Mouse (Mus musculus) myocyte (in vitro differentiated cells): ENCODE results near the gene Gm45902. TPM values are rescaled to one million over a fixed set of nuclear protein-coding genes. Genes with fewer than 3 reads are reported as not detected.
A peak's percentile ranks its signal among the peaks of the same experiment; 100 is the strongest.

ENCODE experiments used
- H3K27me3 ChIP-seq: one replicate; pipeline ENCODE4 v1.6.1; 2011; ENCODE audit not compliant: control insufficient read depth, insufficient read depth, insufficient read length
- H3K36me3 ChIP-seq: one replicate; pipeline ENCODE4 v1.6.1; 2011; ENCODE audit not compliant: control insufficient read depth, insufficient read depth
- H3K4me2 ChIP-seq: one replicate; pipeline ENCODE4 v1.6.1; 2011; ENCODE audit warnings: low read depth, control low read depth
- H3K4me3 ChIP-seq: one replicate; pipeline ENCODE4 v1.5.1; 2011; ENCODE audit warnings: mild to moderate bottlenecking, control low read depth, moderate library complexity
- H3K79me2 ChIP-seq: one replicate; pipeline ENCODE4 v1.6.1; 2011; ENCODE audit not compliant: control insufficient read depth, insufficient read depth
- H3ac ChIP-seq: one replicate; pipeline ENCODE4 v1.6.1; 2011; ENCODE audit not compliant: control insufficient read depth, insufficient read length
- CEBPB ChIP-seq: IDR thresholded peaks from 2 replicates; pipeline ENCODE4 v1.6.1; 2011; ENCODE audit warnings: mild to moderate bottlenecking, moderate library complexity; ENCODE audit not compliant: poor library complexity, insufficient read depth, severe bottlenecking
- E2F4 ChIP-seq: IDR thresholded peaks from one replicate; pipeline ENCODE4 v1.6.1; 2011; ENCODE audit warnings: mild to moderate bottlenecking, control low read depth, moderate library complexity; ENCODE audit not compliant: insufficient read depth
- MAX ChIP-seq: IDR thresholded peaks from one replicate; pipeline ENCODE4 v1.6.1; 2011; ENCODE audit warnings: low read depth, mild to moderate bottlenecking, control low read depth
- MYOD1 ChIP-seq, 3 experiments: IDR thresholded peaks; one replicate each; pipeline ENCODE4 v1.6.1; 2011; ENCODE audit warnings: control low read depth in 2 of 3, low read depth in 2 of 3, mild to moderate bottlenecking in 2 of 3, moderate library complexity in 1 of 3; ENCODE audit not compliant: insufficient read length in 2 of 3, control insufficient read depth in 1 of 3
- MYOG ChIP-seq, 3 experiments: IDR thresholded peaks; one replicate each; pipeline ENCODE4 v1.6.1; 2011; ENCODE audit warnings: control low read depth in 2 of 3, low read depth in 2 of 3, mild to moderate bottlenecking in 2 of 3; ENCODE audit not compliant: insufficient read length in 2 of 3, control insufficient read depth in 1 of 3, insufficient read depth in 1 of 3
- POLR2A ChIP-seq: IDR thresholded peaks from one replicate; pipeline ENCODE4 v1.6.1; 2011; ENCODE audit warnings: low read depth, mild to moderate bottlenecking, control low read depth, moderate library complexity; ENCODE audit not compliant: insufficient read length
- POLR2AphosphoS2 ChIP-seq: IDR thresholded peaks from one replicate; pipeline ENCODE4 v1.6.1; 2011; ENCODE audit warnings: low read depth, control low read depth; ENCODE audit not compliant: insufficient read length
- REST ChIP-seq: IDR thresholded peaks from one replicate; pipeline ENCODE4 v1.6.1; 2011; ENCODE audit warnings: mild to moderate bottlenecking, control low read depth, moderate library complexity; ENCODE audit not compliant: insufficient read depth, insufficient read length
- SRF ChIP-seq: IDR thresholded peaks from one replicate; pipeline ENCODE4 v1.6.1; 2011; ENCODE audit warnings: low read depth; ENCODE audit not compliant: control insufficient read depth, insufficient read length
- TCF12 ChIP-seq: IDR thresholded peaks from one replicate; pipeline ENCODE4 v1.6.1; 2011; ENCODE audit warnings: mild to moderate bottlenecking, control low read depth; ENCODE audit not compliant: poor library complexity, insufficient read depth, severe bottlenecking
- TCF3 ChIP-seq: IDR thresholded peaks from one replicate; pipeline ENCODE4 v1.6.1; 2011; ENCODE audit warnings: low read depth, control low read depth; ENCODE audit not compliant: insufficient read length
- USF1 ChIP-seq: IDR thresholded peaks from one replicate; pipeline ENCODE4 v1.6.1; 2011; ENCODE audit warnings: low read depth, mild to moderate bottlenecking, control low read depth, moderate library complexity
- polyA plus RNA-seq: library from polyadenylated mRNA; unstranded; fragments of >200 nt; fragmentation: generic; extraction: Trizol; gene quantifications from one replicate; pipeline ENCODE4 v1.2.1, GENCODE M21; 2012; ENCODE audit warnings: missing spikeins

The Gm45902 gene
- 1.1 TPM for polyA plus RNA-seq

DNA sequence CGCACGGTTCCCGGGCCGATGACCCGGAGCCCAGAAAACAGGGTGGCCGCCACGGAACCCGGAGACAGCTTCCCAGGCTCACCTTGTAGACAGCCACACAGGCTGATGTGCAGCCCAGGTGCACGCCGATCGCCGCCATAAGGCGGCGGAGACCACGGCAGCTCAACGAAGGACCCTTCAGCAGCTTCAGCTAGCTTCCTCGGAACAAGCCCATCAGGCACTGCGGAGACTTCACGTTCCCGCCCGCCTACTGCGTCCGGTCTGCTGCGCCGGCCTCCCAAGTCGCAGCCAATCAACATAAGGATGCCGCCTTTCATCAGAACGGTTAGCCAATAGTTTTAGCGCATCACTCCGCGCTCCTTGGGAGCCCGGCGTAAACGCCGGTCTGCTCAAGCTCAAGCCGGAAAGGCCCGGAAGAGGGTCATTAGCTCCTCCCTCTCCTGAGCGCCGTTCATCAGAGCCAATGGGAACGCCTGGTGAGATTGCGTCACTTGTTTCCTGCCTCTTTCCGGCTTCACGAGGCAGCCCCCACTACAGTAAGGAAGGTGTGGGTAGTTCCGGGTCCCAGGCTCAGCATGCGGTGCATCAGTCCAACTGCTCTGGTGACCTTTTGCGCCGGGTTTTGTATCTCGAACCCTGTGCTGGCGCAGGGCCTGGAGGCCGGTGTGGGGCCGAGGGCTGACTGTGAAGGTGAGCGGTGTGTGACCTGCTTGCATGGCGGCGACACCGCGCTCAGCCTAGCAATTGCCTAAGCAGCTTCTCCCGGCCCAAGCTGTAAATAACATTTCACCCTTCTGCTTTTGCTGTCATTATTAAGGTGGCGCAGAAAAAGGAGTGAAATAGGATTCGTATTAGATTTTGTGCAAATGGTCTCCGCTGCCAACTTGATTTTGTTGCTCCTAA lies at the start of gene Gm45902, which contains the start of the genes Hspa14 and Cdnf:
Gm45902 (minus strand) TSS at position 239 of the 903 bp plus-strand sequence.
Hspa14 (minus strand) TSS at position 263 of the 903 bp plus-strand sequence.
Cdnf (plus strand) TSS at position 479 of the 903 bp plus-strand sequence.
- no peaks in the 10 kb centered on the region for H3K27me3 ChIP-seq
- peak within 1 kb of the TSS; percentile 84 for H3K4me2 ChIP-seq
- H3K79me2 ChIP-seq: peaks cover 24% of the 10 kb centered on the region
- peak within 1 kb of the TSS; percentile 80 for H3K4me3 ChIP-seq
- peak within 1 kb of the TSS; percentile 80 for H3ac ChIP-seq
- TF ChIP-seq MYOD1 (IDR thresholded peaks at IDR 0.05; ENCODE audit: control insufficient read depth in 1 of 3, insufficient read length in 2 of 3, low read depth in 2 of 3) (no peak), E2F4 (peak; percentile 75), CEBPB (peak; percentile 70), POLR2AphosphoS2 (peak; percentile 89), POLR2A (peak; percentile 67), SRF (no peak), MAX (no peak), MYOG (IDR thresholded peaks at IDR 0.05; ENCODE audit: control insufficient read depth in 1 of 3, insufficient read depth in 1 of 3, insufficient read length in 2 of 3, low read depth in 2 of 3) (no peak), USF1 (no peak), TCF3 (no peak), TCF12 (no peak), REST (no peak)
- H3K36me3 ChIP-seq: peaks cover 26% of the 10 kb centered on the region

- no peak overlapping the region for H3K4me3 ChIP-seq
- no peak overlapping the region for H3K4me2 ChIP-seq
Observed at GRCm38 (mm10) chr2:3546588-3546987, 34.0 kb upstream of the Gm45902 start.

DNA sequence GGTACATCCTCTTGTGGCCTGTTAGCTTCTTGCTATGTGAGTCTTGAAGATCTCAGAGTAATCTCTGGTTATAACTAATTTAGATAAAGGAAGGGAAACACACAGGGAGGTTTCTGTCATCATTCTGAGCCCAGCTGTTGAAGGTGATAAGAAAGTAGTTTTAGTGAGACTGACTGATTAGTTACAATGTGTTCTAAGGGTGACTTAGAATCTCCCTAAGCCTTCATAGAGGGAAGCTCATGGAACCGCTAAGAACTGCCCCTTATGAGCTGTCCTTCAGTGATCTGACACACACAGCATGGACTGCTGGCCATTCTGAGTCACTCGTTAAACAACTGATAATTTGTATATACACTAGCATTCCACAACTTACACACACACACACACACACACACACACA lies 33.5 kb upstream of the Gm45902 start:
- Histone ChIP-seq H3K79me2 (no peaks in the 10 kb centered on the region), H3K4me3 (no peak overlapping the region), H3ac (no peak overlapping the region), H3K36me3 (no peaks in the 10 kb centered on the region), H3K27me3 (no peaks in the 10 kb centered on the region), H3K4me2 (no peak overlapping the region)
- TF ChIP-seq MYOG (IDR thresholded peaks at IDR 0.05; ENCODE audit: control insufficient read depth in 1 of 3, insufficient read depth in 1 of 3, insufficient read length in 2 of 3, low read depth in 2 of 3) (no peak), MAX (no peak)

More at GRCm38 (mm10) chr2:3546588-3546987, 34.0 kb upstream of the Gm45902 start:
- no peaks in the 10 kb centered on the region for H3K36me3 ChIP-seq
- H3K27me3 ChIP-seq: no peaks in the 10 kb centered on the region
- no peaks in the 10 kb centered on the region for H3K79me2 ChIP-seq
- no peak overlapping the region for H3ac ChIP-seq
- TF ChIP-seq POLR2A (no peak), MYOD1 (IDR thresholded peaks at IDR 0.05; ENCODE audit: control insufficient read depth in 1 of 3, insufficient read length in 2 of 3, low read depth in 2 of 3) (peak in 1 of 3 experiments; percentile 8), E2F4 (no peak)

DNA sequence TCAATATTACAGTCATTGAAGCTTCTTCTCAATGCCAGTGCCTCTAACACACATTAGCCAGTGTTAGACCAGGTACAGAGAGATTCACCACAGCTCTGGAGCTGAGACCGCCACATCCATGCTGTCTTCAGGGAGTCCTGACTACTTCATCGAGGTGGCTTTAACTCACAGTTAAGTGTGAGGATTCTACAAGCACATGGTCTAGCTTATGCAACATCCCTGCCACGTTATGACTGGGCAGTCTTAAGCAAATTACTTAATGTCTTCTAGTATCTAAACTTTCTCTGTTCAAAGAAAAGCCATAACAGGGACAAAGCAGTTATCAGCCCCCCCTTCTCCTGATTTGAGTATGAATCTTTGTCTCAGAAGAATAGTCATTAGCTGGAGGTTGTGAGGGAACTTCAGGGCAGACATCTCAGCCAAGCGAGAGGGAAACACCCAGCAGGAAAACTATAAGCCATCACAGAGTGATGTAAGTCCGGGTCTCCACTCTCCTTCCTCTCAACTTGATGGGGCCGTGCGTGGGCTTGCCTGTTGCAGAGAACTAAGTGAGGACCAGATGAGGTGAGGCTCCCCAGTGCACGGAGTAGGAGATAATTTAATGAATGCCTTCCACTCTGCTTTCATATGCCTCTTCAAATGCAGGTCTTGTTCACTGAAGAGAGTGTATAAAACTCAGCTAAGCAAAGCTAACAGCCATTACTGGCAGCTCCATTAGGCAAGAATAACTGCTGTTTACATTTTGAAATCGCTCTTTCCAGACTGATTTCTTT lies 28.9 kb upstream of the Gm45902 start:
- H3K4me2 ChIP-seq: no peak overlapping the region
- peaks cover 6% of the 10 kb centered on the region for H3K27me3 ChIP-seq
- no peaks in the 10 kb centered on the region for H3K79me2 ChIP-seq
- H3ac ChIP-seq: no peak overlapping the region
- H3K4me3 ChIP-seq: no peak overlapping the region
- TF ChIP-seq E2F4: no peak
- TF ChIP-seq TCF12: no peak
- TF ChIP-seq SRF: no peak
- TF ChIP-seq CEBPB: no peak
- no peak for TF ChIP-seq USF1
- no peaks in the 10 kb centered on the region for H3K36me3 ChIP-seq

DNA sequence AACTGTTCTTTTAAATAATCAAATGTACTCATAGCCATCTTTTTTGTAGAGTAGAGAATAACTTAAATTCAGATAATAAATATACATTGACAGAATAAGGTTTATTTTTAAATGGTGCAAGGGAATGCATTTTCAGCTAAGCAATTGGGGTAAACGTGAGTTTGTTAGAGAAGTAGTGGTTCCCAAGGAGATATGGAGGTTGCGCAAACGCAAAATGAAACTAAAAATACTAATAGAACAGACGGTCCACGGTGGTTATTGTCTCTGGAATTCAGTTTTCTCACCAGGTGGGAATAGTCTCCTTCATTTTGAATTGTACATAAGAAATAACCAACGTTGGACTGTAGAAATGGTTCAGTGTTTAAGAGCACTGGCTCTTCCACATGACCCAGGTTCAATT lies 13.7 kb upstream of the Gm45902 start:
- H3K27me3 ChIP-seq: no peaks in the 10 kb centered on the region
- H3K79me2 ChIP-seq: no peaks in the 10 kb centered on the region
- no peak overlapping the region for H3K4me2 ChIP-seq
- no peak overlapping the region for H3ac ChIP-seq
- H3K4me3 ChIP-seq: no peak overlapping the region
- no peak for TF ChIP-seq USF1
- no peak for TF ChIP-seq POLR2A
- TF ChIP-seq MYOG (IDR thresholded peaks at IDR 0.05; ENCODE audit: control insufficient read depth in 1 of 3, insufficient read depth in 1 of 3, insufficient read length in 2 of 3, low read depth in 2 of 3): no peak
- TF ChIP-seq REST: no peak
- no peak for TF ChIP-seq SRF
- TF ChIP-seq MYOD1 (IDR thresholded peaks at IDR 0.05; ENCODE audit: control insufficient read depth in 1 of 3, insufficient read length in 2 of 3, low read depth in 2 of 3): no peak
- TF ChIP-seq TCF12: no peak
- TF ChIP-seq CEBPB: no peak
- no peak for TF ChIP-seq POLR2AphosphoS2
- TF ChIP-seq E2F4: no peak
- no peak for TF ChIP-seq MAX
- no peak for TF ChIP-seq TCF3
- H3K36me3 ChIP-seq: no peaks in the 10 kb centered on the region
